Mouse (Mus musculus) left cerebral cortex, adult 2 months (tissue): ENCODE results near the gene Miga2. TPM values are rescaled to one million over a fixed set of nuclear protein-coding genes. Genes with fewer than 3 reads are reported as not detected.
"Not testable (repeated sequence)": the region's sequence is repeated elsewhere in the genome, so short reads cannot be mapped to it uniquely, and the experiment has no call there.

Source experiments
- DNase-seq, 2 experiments: peaks; one replicate each; pipeline ENCODE4 v3.0.0; 2021 to 2022; ENCODE audit warnings: low spot score in 2 of 2, mixed read lengths in 1 of 2; ENCODE audit errors: extremely low spot score in 1 of 2
- H3K27ac ChIP-seq: fragments of 200-600 bp; 2 replicates; pipeline ENCODE4 v1.8.1; 2022
- H3K4me3 ChIP-seq: fragments of 200-600 bp; 2 replicates; pipeline ENCODE4 v1.8.1; 2022
- CTCF ChIP-seq: fragments of 200-600 bp; IDR thresholded peaks from 2 replicates; pipeline ENCODE4 v1.8.1; 2022; ENCODE audit warnings: antibody characterized with exemption, mild to moderate bottlenecking, moderate library complexity
- intact Hi-C: fragments of 180-260 bp; cut with DNase I; formaldehyde crosslinking; loops from one replicate; pipeline ENCODE4 v1.15.1; 2025
- microRNA-seq, 2 experiments: library from miRNA; unstranded; fragments of <30 nt; microRNA quantifications; one replicate each; pipeline ENCODE4 v1.2.0; 2021
- total RNA-seq, 2 experiments: library from RNA; stranded (reverse); gene quantifications; 2 replicates each; pipeline ENCODE4 v1.2.3; 2021

Miga2 gene
- total RNA-seq, 2 experiments from 2014 or later = 120 to 138 TPM

GRCm38 (mm10) chr2:30415936-30416648 is 52.1 kb downstream of the Miga2 start, which contains the start of gene Ptpa:
Gene Ptpa, plus strand, starts transcription at chr2:30416039.
- TF ChIP-seq CTCF = no peak
- intact Hi-C loops = no loop called here
- Histone ChIP-seq H3K4me3 (peak within 1 kb of the TSS; percentile 96), H3K27ac (peak within 1 kb of the TSS; percentile 99)
- DNase-seq = peak; percentile 93

DNA sequence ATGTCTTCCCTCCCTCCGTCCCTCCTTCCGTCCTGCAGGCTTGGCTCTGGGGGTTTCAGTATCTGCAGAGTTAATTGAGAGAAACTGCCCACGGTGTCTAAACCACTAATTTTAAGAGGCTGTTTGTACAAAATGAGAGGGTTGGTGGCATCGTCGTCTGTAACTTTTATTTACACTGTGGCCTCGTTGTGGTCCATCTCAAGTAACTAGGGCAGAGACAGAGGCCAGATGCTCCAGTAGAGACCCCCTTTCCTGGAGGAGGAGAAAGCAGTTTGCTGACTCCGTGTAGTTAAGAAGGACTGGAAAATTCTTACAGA is 52.6 kb downstream of the Miga2 start:
- TF ChIP-seq CTCF = no peak
- H3K27ac ChIP-seq = peak overlapping the region; percentile 99
- DNase-seq = no peak
- peak overlapping the region; percentile 96 for H3K4me3 ChIP-seq
- intact Hi-C loops = no loop called here

DNA sequence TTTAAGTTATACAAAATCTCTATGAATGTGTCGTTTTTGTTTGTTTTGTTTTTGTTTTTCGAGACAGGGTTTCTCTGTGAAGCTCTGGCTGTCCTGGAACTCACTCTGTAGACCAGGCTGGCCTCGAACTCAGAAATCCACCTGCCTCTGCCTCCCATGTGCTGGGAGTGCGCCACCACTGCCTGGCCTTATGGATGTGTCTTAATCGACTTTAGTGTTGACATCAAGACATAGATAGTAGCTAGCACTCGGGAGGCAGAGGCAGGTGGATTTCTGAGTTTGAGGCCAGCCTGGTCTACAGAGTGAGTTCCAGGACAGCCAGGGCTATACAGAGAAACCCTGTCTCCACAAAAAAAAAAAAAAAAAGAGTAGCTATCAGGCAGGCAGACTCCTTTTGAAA is 53.1 kb downstream of the Miga2 start:
- DNase-seq, H3K27ac ChIP-seq, intact Hi-C loops: not testable (repeated sequence)
- H3K4me3 ChIP-seq = peak overlapping the region; percentile 96; the same call in 1 of the 2 replicates

DNA sequence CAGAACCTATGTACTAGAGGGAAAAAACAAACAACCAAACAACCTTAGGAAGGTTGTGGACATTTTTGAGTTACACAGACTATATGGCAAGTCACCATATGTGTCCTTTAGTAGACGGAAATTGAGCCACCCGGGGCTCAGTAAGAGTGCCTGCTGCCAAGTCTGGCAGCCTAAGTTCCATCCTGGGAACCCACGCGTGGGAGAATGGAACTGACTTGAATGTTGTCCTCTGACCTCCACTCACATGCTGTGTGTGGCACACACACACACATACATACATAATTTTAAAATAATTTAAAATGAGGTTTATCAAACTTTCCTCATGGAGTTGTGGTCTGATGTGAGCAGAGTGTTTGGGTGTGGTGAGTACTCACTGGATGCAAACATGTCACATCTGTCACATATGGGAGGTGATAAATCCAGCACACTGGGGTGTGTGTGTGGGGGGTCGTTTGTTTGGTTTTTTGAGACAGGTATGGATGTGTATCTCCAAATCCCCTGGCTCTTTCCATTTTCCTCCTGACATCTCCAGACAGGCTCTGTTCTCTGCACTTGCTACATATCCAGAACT is 53.6 kb downstream of the Miga2 start:
- no peak for TF ChIP-seq CTCF
- intact Hi-C loops = no loop called here
- DNase-seq = no peak
- no peak overlapping the region for H3K4me3 ChIP-seq
- no peak overlapping the region for H3K27ac ChIP-seq

GRCm38 (mm10) chr2:30418259-30418658 is 54.2 kb downstream of the Miga2 start:
- peak overlapping the region; percentile 28; the same call in 1 of the 2 replicates for H3K27ac ChIP-seq
- H3K4me3 ChIP-seq = no peak overlapping the region
- intact Hi-C loops = no loop called here
- no peak for TF ChIP-seq CTCF
- DNase-seq = no peak

GRCm38 (mm10) chr2:30419112-30419511 is 55.1 kb downstream of the Miga2 start:
- Histone ChIP-seq H3K27ac (peak overlapping the region; percentile 28; the same call in 1 of the 2 replicates), H3K4me3 (no peak overlapping the region)
- no peak for TF ChIP-seq CTCF
- intact Hi-C loops = no loop called here
- no peak for DNase-seq

- DNase-seq = no peak
- H3K27ac ChIP-seq = no peak overlapping the region
These were observed 57.4 kb downstream of the Miga2 start for GRCm38 (mm10) chr2:30421432-30421831.

GRCm38 (mm10) chr2:30429156-30429555 is 65.1 kb downstream of the Miga2 start:
- Histone ChIP-seq H3K4me3 (no peak overlapping the region), H3K27ac (no peak overlapping the region)
- intact Hi-C loops = no loop called here
- no peak for DNase-seq
- TF ChIP-seq CTCF = no peak; the same call in 1 of the 2 replicates

More at GRCm38 (mm10) chr2:30421432-30421831, 57.4 kb downstream of the Miga2 start:
- intact Hi-C loops = no loop called here
- no peak overlapping the region for H3K4me3 ChIP-seq
- no peak for TF ChIP-seq CTCF

Small RNAs within 50 kb of the gene (microRNA-seq; reads per million reads assigned to microRNA genes)
- 0 reads per million in 2 experiments for gene Gm47292

Other genes starting within 250 kb of the Miga2 start
- gene Zer1, start 239.6 kb upstream of the Miga2 start, total RNA-seq = 100 to 1,000 TPM; 163 to 171 TPM
- 10 to 100 TPM; 49.6 to 53.3 TPM for gene Tbc1d13, start 230.5 kb upstream of the Miga2 start, total RNA-seq
- 10 to 100 TPM; 20.9 to 21.4 TPM for gene Endog, start 192.7 kb upstream of the Miga2 start, total RNA-seq
- gene Spout1, start 185.8 kb upstream of the Miga2 start, total RNA-seq = 10 to 100 TPM; 36.6 to 38.4 TPM
- gene Kyat1, start 158.4 kb upstream of the Miga2 start, total RNA-seq = 10 to 100 TPM; 14.3 to 15.2 TPM
- gene Lrrc8a, start 126.5 kb upstream of the Miga2 start, total RNA-seq = 10 to 100 TPM; 60.8 to 62.0 TPM
- 10 to 100 TPM; 11.3 to 15.1 TPM for gene Gm28035, start 123.7 kb upstream of the Miga2 start, total RNA-seq
- 10 to 100 TPM; 21.7 to 27.3 TPM for gene Phyhd1, start 98.0 kb upstream of the Miga2 start, total RNA-seq
- not detected for gene Gm28038, start 83.2 kb upstream of the Miga2 start, total RNA-seq
- gene Dolk, start 77.9 kb upstream of the Miga2 start, total RNA-seq = 10 to 100 TPM; 22.3 to 25.2 TPM
- 10 to 100 TPM; 21.8 to 23.5 TPM for gene Nup188, start 77.8 kb upstream of the Miga2 start, total RNA-seq
- gene Sh3glb2, start 4.9 kb upstream of the Miga2 start, total RNA-seq = 100 to 1,000 TPM; 291 to 312 TPM
- 10 to 100 TPM; 25.8 to 26.8 TPM for gene Dolpp1, start 28.0 kb downstream of the Miga2 start, total RNA-seq
- gene Crat, start 51.6 kb downstream of the Miga2 start, total RNA-seq = 10 to 100 TPM; 56.5 to 58.2 TPM
- 100 to 1,000 TPM; 177 to 178 TPM for gene Ptpa, start 51.8 kb downstream of the Miga2 start, total RNA-seq
- 10 to 100 TPM; 20.9 to 25.3 TPM for gene Ier5l, start 110.0 kb downstream of the Miga2 start, total RNA-seq
- 1 to 10 TPM; 2.8 to 5.7 TPM for gene Cstad, start 230.8 kb downstream of the Miga2 start, total RNA-seq